Mouse (Mus musculus) kidney, adult 8-10 months (tissue): ENCODE measurements at regions not wholly inside any gene's neighbourhood (a gene's known extent, or its start where the extent isn't known, plus 50 kb on each side); places are given as distances from the start of the nearest gene placed in this dataset.

Experiments
- DNase-seq, 2 experiments: peaks; one replicate each; pipeline ENCODE4 v3.0.0; 2022

DNA sequence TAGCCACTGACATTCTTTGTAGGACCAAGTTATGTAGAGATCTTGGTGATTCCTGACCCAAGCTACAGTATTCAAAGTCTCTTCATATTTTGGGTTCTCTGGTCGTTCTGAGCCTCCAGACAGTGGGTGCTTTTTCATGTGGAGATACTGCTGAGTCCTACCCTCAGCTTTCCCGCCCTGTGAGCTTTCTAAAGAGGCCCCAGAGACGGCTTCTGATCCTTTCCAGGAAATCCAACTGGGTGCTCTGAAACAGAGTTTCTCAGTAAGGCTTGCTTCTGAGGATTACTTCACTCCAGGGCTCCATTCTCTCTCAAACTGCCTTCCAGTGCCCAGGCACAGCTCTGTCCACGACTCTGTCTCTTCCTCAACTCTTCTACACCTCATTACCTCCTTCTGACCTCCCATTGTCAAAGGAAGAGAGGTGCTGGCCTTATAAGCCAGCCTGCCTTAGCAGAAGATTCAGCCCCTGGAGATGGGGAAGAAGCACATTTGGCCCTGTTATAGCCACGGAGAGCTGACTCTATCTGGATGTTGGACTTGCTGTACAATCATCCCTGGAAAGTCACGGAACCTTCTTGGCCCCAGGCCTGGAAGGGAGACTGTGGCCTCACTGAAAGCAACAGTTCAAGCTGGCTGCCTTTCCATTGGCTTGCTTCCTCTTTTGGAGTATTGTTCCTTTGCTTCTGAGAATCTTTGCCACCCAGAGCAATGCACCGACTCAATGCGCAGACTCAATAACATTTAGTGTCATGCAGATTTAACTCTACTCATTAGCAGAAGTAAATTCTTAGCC, 1306.9 kb upstream of the A1bg start:
- peak in 1 of 2 experiments; percentile 29 for DNase-seq

DNA sequence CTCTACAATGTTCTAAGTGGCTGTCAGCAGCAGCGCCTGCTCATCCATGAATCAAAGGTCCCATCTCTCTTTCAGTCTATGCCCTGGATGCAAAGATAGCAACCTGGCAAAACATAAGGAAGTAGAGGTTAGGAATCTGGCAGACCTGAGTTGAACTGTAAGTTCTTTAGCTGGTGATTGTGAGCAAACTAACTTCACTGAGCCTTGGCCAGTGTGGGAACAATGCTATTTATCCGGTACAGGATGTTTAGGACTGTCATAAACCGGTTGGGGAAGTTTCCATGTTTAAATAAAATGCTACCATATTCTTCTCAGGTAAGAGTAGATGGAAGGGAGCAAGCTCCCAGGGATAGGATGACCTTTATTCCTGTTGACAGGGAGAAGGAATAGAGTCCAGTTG, 1306.2 kb upstream of the A1bg start:
- DNase-seq: no peak

DNA sequence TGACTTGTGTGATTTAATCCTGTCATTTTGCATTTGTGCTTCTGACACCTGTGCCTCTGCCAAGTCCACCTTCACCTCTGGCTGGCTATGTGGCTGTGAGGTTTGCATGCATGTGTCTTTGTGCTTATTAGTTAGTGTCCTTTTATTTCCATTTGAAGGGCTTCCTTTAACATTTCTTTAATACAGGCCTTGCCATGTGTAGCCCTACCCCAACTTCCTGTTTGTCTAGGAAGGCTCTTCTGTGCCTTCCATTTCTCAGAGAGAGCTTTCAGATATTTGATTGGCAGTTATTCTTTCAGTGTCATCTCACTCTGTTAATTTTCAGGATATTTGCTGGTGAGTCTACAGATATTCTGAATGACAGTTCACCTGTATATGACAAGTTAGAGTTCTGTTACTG, 1302.0 kb upstream of the A1bg start:
- DNase-seq: no peak

DNA sequence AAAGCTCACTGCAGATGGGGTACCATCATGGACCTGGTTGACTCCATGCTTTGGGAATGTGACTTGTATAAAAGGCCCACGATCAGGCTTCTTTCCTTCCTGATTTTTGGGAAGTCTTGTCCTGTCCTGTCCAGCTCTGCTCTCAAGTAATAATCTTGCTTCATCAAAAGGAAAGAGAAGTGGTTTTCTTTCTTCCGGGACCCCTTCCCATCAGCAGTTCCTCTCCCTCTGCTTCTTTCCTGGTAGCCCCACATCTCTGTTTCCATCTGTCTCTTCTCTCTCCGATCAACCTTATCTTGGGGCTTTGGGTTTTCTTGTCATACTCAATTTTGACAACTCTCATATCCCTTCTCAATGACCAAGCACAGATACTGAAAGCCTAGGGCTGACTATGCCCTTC, 1301.4 kb upstream of the A1bg start:
- no peak for DNase-seq

DNA sequence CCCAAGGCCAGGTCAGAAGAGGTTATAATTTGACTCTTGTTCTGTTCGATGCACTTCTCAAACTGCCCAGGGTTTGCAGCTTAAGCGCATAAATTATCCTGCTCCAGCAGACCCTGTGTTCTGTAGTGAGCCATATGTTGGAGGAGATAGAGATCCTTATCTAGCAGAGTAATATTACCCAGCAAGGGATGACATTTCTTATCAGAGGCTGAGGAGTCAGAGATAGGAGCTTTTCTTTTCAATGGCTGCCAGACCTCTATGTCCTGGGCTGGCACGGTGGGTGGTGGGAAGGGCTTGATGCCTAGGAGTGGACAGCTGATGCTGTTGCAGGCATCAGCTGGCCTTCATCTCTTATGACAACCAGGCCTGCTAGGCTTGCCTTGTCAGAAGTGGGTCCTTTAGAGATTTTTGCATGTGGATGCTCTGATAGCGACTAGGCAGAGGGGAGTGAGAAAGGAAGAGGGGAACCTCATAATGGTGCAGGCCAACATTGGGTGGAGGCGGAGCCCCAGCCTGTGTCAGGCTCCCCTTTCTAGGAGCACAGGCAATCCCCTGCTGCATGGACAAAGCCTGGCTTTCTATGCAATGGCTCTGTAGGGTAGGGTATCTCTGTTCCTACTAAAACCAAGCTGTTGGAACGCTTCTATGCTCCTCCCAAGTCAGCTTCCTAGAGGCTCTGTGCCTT, 1300.5 kb upstream of the A1bg start:
- no peak for DNase-seq

DNA sequence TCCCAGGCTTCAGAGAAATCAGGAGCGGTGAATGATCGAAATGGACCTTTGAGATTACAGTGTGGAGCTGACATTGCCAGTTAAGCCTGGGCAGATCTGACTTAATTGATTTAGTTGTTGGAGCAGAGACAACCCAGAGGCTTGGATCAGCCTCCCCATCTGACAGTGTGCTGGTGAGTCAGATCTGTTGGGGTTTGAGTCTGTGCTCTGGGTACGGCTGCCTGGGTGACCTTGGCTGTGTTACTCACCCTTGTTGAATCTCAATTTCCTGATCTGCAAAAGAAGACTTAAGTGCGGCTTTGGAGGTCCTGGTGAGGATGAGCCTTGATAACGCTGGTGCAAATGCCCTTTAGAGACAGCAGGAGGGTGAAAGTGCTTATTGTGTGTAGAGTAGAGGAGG, 1299.9 kb upstream of the A1bg start:
- no peak for DNase-seq

DNA sequence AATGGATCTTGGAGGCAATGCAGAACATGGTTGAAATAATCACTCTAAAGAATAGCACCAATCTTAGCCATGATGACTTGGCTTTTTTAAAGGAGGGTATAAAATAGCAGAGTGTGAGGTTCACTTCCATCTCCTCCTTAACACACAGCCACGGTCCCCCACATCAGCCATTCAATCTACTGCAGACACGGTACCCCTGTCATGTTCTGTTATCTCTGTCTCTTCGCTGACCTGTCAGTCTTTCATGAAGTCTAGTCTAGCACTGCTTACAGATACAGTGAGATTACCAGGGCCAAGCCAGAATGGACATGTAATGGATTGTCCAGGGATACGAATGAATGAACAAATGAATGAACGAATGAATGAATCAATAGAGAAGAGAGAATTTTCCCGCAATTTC, 1299.4 kb upstream of the A1bg start:
- no peak for DNase-seq

DNA sequence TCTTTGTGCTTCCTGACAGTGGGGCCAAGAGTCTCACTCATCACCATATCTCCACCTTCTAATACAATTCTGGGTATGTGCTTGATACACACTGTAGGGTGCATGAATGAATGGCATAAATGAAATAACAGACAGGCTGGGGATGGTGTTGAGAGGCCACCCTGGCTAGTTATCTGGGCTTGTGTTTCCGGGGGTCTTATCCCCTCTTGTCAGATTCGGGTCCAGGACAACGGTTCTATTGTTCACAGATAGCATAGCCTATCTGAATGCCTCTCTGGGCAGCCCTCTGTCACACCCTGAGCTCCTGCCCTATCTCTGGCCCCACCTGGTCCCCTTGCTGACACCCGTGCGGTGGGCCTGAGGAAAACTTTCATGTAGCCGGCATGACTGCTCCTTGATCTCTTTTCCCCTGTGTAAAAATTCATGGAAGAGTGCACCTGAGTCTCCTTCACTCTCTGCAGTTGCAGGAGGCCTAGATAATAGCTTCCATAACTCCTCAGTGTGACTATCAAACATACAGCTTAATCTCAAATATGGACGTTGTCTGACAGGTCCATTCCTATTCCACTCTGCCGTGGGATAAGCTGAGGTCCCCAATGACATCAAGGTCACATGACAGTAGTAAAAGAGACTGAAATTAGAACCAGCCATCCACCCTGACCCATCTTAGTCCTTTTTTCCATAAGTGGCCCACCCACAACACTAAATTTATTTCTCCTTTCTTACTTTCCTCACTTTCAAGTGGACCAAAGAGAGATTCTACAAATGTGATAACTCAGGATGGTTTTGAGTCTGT, 1298.4 kb upstream of the A1bg start:
- DNase-seq: no peak

DNA sequence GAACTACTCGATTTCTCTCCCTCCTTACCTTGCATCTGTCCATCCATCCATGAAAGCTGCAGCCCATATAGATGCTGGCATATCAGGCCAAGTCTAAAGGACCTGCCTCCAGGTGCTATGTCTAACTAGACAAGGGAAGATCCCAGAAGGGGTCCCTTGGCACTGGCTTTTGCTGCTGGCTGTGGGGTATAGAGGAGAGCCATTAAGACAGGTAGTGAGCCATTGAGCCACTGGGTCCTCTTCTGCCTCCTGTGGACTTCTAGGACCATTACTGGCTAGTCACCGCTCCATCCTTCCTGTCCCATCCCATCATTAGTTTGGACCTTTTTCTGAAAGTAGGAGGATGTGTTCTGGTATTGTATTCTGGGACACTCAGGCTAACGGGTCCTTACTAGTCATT, 1297.8 kb upstream of the A1bg start:
- DNase-seq: no peak

DNA sequence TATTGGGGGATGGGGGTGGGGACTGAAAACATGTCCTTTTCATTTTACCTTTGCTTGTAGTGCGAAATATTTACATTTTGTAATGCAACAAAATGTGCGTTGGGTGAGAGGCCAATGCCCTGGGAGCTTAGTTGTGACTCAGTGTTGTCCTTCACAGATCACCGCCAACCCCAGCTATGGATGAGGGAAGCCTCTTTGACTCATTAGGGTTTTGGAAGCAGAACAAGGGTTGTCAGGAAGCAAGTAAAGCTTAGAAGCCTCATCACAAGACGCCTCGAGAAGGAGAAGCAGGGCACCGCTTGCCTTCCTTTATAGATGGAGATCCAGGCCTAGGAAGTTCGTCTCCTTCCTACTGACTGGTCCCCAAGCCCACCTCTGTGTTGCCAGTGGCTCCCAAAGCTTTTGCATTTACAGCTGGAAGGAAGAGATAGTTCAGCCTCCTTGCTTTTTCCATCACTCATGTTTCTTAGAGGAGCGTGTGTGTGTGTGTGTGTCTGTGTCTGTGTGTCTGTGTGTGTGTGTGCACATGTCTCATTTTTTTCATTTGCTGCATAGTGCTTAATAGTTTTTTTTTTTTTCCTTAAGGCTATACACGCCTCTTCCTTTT, 1297.2 kb upstream of the A1bg start:
- no peak for DNase-seq

DNA sequence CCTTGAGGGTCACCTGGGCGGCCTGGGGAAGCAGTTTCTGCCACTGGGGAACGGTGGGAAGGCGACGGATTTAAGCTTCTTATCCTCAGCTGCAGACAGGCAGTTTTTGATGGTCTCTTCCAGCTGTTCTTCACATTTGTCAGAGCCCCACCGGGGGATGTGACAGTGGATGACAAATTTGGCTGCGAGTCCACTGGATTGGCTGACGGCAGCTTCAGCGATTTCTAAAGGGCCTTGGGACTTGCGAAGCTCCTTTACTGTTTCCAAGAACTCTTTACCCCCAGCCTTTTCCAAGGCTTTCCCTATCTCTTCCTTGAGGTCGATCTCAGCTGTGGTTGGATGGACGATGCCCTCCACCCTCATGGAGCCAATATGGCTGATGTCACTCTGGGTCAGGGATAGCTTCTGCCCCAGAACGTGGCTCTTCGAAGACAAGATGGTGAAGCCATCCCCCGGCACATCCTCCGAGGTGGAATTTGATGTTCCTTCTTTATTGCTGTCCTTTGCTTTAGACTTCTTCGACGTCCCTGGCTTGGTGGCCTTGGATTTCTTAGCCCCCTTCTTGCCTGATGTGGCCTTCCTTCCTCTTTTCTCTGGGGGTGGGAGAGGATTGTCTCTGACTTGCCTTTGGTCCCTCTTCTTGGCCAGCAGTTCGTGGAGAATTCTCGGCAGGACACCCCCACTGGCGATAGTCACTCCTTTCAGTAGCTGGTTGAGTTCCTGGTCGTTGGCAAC, 1295.7 kb upstream of the A1bg start:
- no peak for DNase-seq

DNA sequence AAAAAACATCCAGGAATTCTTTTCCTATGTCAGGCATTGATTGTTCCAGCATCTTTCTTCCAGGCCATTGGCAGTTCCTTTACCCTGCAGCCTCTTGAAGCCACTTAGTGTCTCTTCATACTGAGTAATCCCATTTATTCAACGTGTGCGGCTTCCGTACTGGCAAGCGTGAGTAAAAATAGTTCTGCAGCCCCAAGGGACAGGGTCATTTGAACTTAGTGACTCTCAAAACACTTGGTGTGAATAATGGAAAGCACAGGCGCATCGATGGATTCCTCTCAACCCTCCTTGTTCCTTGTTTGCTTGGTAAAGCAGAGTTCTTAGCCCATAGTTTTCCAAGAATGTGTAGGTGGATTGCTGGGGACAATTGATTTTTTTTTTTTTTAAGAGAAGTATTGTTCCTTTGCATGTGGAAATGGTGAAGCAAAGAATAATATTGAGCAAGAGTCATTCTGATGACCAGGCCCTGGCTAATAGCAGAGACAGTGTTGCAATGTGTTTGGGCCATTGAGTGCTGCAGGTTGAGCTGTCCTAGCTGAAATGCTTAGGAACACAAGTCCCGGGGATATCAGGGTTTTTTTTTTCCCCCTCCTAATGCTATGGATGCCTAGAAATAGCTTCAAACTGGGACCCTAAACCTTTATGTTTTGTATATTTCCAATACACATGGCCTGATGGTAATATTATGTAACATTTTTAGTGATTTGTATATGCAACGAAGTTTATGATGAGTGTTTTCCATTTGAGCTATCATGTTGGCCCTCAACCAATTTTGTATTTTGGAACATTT, 1294.1 kb upstream of the A1bg start:
- DNase-seq: no peak

DNA sequence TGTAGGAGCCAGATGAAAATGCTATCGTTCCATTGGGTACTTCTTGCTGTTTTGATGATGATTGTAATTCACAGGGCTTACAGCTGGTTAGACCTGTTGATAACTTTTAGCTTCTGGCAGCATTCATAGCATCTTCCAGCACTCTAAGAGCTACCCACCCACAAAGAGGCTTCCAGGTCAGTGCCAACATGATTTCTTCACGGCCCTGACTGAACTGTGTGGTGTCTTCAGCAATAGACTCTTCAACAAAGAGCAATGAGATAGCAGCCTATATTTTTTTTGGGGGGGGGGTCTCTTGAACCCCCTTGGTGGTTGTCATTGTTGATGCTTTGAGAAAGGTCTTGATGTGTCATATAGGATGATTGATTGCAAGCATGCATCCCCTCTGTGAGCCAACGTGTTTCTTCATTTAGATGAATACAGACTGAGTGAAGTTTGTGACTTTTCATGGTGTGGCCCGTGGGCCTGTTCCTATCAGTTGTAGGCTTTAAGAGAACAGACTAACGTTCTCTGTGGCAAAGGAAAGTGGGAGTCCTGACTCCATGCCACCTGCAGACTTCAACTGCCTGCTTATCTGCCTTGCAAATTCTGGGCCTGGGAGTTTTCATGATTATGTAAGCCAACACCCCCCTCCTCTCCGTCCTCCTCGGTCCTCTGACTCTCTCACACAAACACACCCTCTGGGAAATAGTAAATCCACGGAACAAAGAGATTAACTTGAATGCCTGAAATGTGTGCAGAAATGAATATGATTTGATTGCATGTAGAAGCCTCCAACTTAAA, 1293.0 kb upstream of the A1bg start:
- no peak for DNase-seq

DNA sequence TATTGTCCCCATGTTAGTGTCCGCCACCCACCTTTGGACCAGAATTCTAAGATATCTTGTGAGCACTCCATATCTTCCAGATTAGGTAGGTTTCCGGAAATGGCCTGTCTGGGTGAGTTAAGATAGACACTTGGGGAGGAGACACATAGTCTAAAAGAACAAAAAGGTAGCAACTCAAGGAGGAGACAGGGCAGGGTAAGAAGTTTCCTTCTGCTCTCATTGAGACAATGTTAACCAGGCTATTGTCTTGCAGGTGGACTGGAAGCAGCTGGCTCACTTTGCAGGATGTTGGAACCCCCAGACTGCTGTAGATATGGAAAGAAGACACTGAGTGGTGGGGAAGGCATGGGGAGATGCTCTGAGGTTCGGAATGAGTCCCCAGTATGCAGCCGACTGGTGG, 1291.5 kb upstream of the A1bg start:
- DNase-seq: no peak

DNA sequence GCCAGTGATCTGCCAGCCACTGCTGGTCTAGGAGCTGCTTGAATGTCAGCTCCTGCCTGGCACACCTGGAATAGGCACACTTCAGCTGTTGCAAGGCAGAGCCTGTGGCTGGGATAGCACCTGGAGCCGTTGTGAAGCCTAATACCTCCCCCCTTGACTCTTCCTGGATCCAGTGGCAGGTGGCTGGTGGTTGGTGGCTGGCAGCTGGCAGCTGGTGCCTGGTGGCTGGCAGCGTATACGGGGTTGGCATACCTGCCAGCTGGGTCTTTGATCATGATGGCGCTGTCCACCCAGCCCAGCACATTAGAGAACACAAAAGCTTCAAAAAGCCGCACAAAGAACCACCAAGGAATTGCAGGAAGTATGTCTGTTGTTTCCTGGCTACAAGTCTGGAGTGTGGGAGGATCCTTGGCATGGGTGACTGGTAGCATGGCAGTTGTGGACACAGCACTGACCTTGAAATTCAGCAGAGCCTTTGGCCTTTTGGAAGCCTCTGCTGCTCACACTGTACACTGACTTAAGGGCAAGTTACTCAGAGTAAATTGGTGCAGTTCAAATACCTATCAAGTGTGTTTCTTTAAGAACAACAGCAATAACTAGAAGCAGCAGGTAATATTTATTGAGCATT, 1289.6 kb upstream of the A1bg start:
- DNase-seq: peak in 1 of 2 experiments; percentile 34

DNA sequence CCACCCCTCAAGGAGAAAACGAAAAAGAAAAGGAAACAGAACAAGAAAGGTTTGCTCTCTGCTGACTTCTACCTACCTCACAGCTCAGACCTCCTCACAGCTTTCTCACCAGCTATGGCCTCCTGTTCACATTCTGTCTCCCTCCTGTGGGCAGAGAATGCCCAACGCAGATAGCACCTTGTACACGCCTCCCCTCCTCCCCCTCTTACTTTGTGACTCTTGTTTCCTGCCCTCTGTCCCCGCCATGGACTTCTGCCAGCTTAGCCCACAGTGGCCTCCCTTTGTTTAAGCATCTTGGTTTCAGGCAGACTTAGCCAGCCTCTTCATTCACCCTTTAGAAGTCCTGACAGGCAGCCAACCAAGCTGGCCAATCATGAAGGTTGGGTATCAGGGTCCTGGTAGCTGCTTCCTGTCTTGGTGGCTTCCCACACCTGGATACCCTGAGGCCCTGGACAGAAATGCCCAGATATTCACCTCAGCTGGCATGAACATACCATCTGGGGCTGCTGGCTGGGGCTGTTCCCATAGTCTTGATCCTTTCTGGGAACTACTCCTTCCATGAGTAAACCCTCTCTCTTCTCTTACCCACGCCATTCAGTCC, 1287.2 kb upstream of the A1bg start:
- no peak for DNase-seq

DNA sequence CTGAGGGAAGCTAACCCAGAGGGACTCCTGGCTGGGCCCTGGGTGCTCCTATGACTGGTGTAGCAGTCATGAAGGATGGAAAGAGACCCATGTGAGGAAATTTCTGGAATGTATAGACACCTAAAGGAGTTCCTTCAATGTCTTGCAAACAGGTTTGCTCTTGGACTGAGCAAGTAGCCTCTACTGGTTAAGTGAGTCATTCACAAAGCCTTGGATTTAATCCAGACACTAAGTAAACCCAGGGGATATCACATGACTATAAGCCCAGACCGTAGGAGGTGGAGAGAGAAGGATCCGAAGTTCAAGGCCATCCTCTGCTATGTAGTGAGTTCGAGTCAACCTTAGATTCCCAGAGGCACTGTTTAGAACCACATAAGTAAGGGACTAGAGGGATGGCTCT, 1286.5 kb upstream of the A1bg start:
- no peak for DNase-seq

DNA sequence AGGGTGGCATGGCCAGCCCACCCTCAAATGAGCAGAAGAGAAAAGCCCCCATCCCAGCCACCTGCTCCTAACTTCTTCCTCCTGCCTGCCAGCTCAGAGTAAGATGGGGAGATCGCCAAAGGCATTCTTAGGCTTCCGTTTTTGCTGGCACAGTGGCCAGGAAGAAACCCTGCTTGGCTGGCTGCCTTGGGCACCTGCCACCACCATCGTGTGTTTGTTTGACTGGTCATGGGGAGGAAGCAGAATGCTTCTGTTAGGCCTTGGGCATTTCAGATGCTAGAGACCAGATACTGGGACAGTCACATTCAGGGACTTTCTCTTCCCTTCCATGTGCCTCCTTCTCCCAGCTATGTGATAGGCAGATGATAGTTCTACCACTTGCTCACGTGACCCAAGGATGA, 1283.7 kb upstream of the A1bg start:
- peak; percentile 58 to 65 for DNase-seq

DNA sequence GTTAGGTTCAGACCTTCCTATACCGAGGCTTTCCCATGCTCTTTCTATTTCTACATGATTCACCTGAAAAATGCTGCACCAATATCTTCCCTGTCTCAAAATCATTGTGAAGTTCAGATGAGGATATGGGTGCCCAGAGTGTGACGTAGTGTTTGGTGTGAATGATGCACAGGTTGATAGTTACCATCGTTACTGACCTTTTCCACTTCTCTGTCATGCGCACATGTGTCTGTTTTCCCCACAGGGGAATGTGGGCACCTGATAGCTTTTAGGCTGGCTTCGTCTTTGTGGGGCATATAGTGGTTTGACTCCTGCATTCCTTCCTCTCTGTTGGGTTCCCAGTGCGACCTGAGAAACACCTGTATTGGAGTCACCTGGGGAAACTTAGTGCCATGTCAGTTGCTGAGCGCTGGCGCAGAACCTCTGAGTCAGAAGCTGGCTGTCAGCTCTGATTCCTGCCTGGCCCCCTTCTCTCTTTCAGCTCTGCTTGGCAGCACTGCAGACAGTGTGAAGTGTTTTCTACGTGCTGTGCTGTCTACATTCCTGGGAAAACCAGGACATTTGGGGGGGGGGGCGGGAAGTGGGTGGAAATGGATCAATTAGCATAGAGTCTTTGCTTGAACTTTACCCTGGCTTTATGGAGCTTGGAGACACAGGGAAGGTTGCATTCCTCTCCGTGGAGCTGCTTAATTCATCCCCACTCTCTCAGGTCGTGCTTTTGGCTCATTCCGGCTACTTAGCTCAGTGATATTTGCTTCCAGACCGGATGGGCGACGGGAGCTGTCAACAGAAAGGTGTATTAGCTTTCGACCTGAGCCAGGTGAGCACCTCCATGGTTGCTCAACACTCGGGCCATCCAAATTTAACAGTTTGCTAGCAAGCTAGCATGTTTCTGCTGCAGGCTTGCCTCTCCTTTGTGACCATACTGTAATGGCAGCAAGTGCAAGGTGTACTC, 1281.4 kb upstream of the A1bg start:
- peak; percentile 24 to 58 for DNase-seq
